Mouse (Mus musculus) midbrain, embryonic 11.5 days (tissue): Measurements from ENCODE around the gene Ptcra. TPM values are rescaled to one million over a fixed set of nuclear protein-coding genes. Genes with fewer than 3 reads are reported as not detected.
"Not testable (repeated sequence)": the region's sequence is repeated elsewhere in the genome, so short reads cannot be mapped to it uniquely, and the experiment has no call there.

Experiments
- ATAC-seq: fragments of 200-750 bp; cut with Nextera tagmentation; 2 replicates; pipeline ENCODE4 v1.8.0; 2017; ENCODE audit warnings: moderate TSS enrichment, moderate library complexity; ENCODE audit not compliant: low FRiP score
- DNase-seq: peaks from one replicate; pipeline ENCODE4 v3.0.0; 2015; ENCODE audit warnings: low spot score; ENCODE audit errors: missing footprints
- H3K27ac ChIP-seq: fragments of 300-500 bp; sonication (generic); 2 replicates; pipeline ENCODE4 v1.5.1; 2014; ENCODE audit warnings: low read depth, low read length
- H3K27me3 ChIP-seq: fragments of 300-500 bp; sonication (generic); 2 replicates; pipeline ENCODE4 v1.6.1; 2014; ENCODE audit warnings: mild to moderate bottlenecking, low read length, moderate library complexity, mixed read lengths; ENCODE audit not compliant: control insufficient read depth, insufficient read depth
- H3K36me3 ChIP-seq: fragments of 300-500 bp; sonication (generic); 2 replicates; pipeline ENCODE4 v1.6.1; 2014; ENCODE audit warnings: mild to moderate bottlenecking, low read length, moderate library complexity, mixed read lengths; ENCODE audit not compliant: control insufficient read depth, insufficient read depth
- H3K4me1 ChIP-seq: fragments of 300-500 bp; sonication (generic); 2 replicates; pipeline ENCODE4 v1.6.1; 2014; ENCODE audit warnings: low read length; ENCODE audit not compliant: control insufficient read depth, insufficient read depth
- H3K4me2 ChIP-seq: fragments of 300-500 bp; sonication (generic); 2 replicates; pipeline ENCODE4 v1.6.1; 2014; ENCODE audit warnings: mild to moderate bottlenecking, moderate library complexity
- H3K4me3 ChIP-seq: fragments of 300-500 bp; sonication (generic); 2 replicates; pipeline ENCODE4 v1.5.1; 2014; ENCODE audit warnings: low read depth, low read length
- H3K9ac ChIP-seq: fragments of 300-500 bp; sonication (generic); 2 replicates; pipeline ENCODE4 v1.6.1; 2014; ENCODE audit warnings: low read length
- H3K9me3 ChIP-seq: fragments of 300-500 bp; sonication (generic); 2 replicates; pipeline ENCODE4 v1.6.1; 2016; ENCODE audit warnings: low read length; ENCODE audit not compliant: control insufficient read depth
- WGBS: fragments of 180-500 bp; shearing (Covaris S2); extraction: QIAGEN DNeasy Blood & Tissue Kit; methylation state at CpG from one replicate; pipeline ENCODE4 v1.1.7; 2014; 5-methylcytosine and 5-hydroxymethylcytosine counted together
- polyA plus RNA-seq: library from polyadenylated mRNA; unstranded; fragments of >200 nt; fragmentation: Nextera tagmentation; extraction: Ambion mirVana; gene quantifications from 2 replicates; pipeline ENCODE4 v1.2.1, GENCODE M21; 2014

The Ptcra gene
- polyA plus RNA-seq, 1 experiment from 2014 or later: 0.48 TPM

- no peaks in the 10 kb centered on the region for H3K9me3 ChIP-seq
- H3K36me3 ChIP-seq: peaks cover 25% of the 10 kb centered on the region
- H3K9ac ChIP-seq: peak overlapping the region; percentile 81
- H3K27ac ChIP-seq: no peak overlapping the region
- peaks cover 12% of the 10 kb centered on the region for H3K4me1 ChIP-seq
- ATAC-seq (0 out of 2 replicates have a peak, but pooled peaks have one; percentile 20), DNase-seq (peak; percentile 90)
- H3K4me3 ChIP-seq: peak overlapping the region; percentile 84
- WGBS: 12% methylated on average over 19 of the region's 20 CpGs
- H3K27me3 ChIP-seq: no peaks in the 10 kb centered on the region
- H3K4me2 ChIP-seq: peak overlapping the region; percentile 76
These were observed 10.0 kb upstream of the Ptcra start for GRCm38 (mm10) chr17:46773278-46774130.

- Histone ChIP-seq H3K27ac (0 out of 2 replicates have a peak within 1 kb of the TSS, but pooled peaks have one; percentile 55), H3K27me3 (no peaks in the 10 kb centered on the region), H3K4me3 (peak within 1 kb of the TSS; percentile 84), H3K9ac (peak within 1 kb of the TSS; percentile 81), H3K9me3 (no peaks in the 10 kb centered on the region), H3K4me2 (peak within 1 kb of the TSS; percentile 76), H3K36me3 (peaks cover 18% of the 10 kb centered on the region), H3K4me1 (peaks cover 12% of the 10 kb centered on the region)
- ATAC-seq: peak; percentile 91
- DNase-seq: peak; percentile 98
- under 1% methylated on average over 50 of the region's 50 CpGs for WGBS
These were observed 9.1 kb upstream of the Ptcra start, which contains the start of gene 2310039H08Rik for GRCm38 (mm10) chr17:46772404-46773277. 2310039H08Rik (plus strand) TSS chr17:46772635.

DNA sequence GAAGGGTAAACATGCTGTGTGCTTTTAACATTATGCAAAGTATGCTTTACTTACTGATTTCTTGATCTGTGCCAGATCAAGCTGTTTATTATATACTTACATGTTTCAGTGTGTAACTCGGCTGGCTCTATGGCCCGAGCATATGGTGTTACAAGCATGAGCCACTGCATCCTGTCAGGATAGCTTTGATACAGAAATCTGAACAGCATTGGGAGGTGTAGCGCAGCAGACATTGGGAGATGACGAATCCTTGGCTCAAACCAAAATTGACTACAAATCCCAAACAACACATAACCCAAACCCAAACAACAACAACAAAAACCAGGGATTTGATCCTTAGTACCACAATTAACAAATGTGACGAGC, 8.5 kb upstream of the Ptcra start:
- no peak for DNase-seq
- ATAC-seq: 0 out of 2 replicates have a peak, but pooled peaks have one; percentile 4

DNA sequence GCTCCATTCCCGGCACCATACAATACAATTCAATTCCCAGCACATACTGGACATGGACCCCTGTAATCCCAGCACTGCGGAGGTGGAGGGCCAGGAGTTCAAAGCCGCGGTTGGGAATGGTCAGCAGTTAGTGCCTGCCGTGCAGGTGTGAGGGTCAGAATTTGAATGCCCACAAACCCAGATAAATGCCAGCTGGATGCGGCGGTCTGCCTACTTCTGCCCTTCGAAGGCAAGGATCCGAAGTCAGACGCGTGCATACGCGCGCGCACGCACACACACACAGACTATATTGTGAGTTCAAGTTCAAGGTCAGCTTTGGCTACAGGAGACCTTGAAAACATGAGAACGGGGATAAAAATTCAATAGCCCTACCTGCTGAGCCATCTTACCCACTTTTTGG, 8.1 kb upstream of the Ptcra start:
- H3K4me3 ChIP-seq: peak overlapping the region; percentile 84
- peaks cover 12% of the 10 kb centered on the region for H3K4me1 ChIP-seq
- H3K4me2 ChIP-seq: peak overlapping the region; percentile 76
- H3K9me3 ChIP-seq: no peaks in the 10 kb centered on the region
- ATAC-seq (no peak), DNase-seq (no peak)
- H3K27me3 ChIP-seq: no peaks in the 10 kb centered on the region
- peak overlapping the region; percentile 81 for H3K9ac ChIP-seq
- WGBS: 70% methylated on average over 17 of the region's 17 CpGs
- H3K36me3 ChIP-seq: peaks cover 13% of the 10 kb centered on the region
- no peak overlapping the region for H3K27ac ChIP-seq

More for the DNA sequence above, 8.5 kb upstream of the Ptcra start:
- Histone ChIP-seq H3K9me3 (no peaks in the 10 kb centered on the region), H3K27ac (0 out of 2 replicates have a peak overlapping the region, but pooled peaks have one; percentile 14), H3K4me3 (peak overlapping the region; percentile 84), H3K4me1 (peaks cover 12% of the 10 kb centered on the region), H3K36me3 (peaks cover 13% of the 10 kb centered on the region), H3K27me3 (no peaks in the 10 kb centered on the region), H3K9ac (peak overlapping the region; percentile 81), H3K4me2 (peak overlapping the region; percentile 76)
- 9% methylated on average over 5 of the region's 5 CpGs for WGBS

DNA sequence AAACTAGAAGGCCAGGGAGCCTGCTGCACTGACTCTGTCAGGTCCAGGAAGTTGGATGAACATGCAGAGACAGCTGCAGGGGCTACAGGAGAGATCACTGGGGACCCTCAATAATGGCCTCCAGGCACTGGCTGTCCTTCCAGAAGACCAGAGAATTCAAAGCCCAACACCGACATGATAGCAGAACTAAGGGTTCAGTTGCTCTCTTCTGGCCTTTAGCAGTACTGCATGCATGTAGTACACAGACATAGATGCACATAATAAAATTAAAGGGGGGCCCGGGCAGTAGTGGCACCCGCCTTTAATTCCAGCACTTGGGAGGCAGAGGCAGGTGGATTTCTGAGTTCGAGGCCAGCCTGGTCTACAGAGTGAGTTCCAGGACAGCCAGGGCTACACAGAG, 7.5 kb upstream of the Ptcra start:
- WGBS: 76% methylated on average over 4 of the region's 4 CpGs
- DNase-seq: no peak
- Histone ChIP-seq H3K36me3 (peaks cover 10% of the 10 kb centered on the region), H3K9ac (no peak overlapping the region), H3K27ac (no peak overlapping the region), H3K4me2 (no peak overlapping the region), H3K27me3 (no peaks in the 10 kb centered on the region), H3K9me3 (no peaks in the 10 kb centered on the region), H3K4me1 (peaks cover 12% of the 10 kb centered on the region), H3K4me3 (no peak overlapping the region)
- ATAC-seq: no peak

GRCm38 (mm10) chr17:46770546-46770945, 7.0 kb upstream of the Ptcra start:
- Histone ChIP-seq H3K4me3 (no peak overlapping the region), H3K27me3 (no peaks in the 10 kb centered on the region), H3K9ac (no peak overlapping the region), H3K4me2 (no peak overlapping the region), H3K27ac (no peak overlapping the region), H3K36me3 (peaks cover 6% of the 10 kb centered on the region; the same call in 1 of the 2 replicates), H3K4me1 (peaks cover 12% of the 10 kb centered on the region), H3K9me3 (no peaks in the 10 kb centered on the region)
- ATAC-seq: no peak
- WGBS: 93% methylated on average over 11 of the region's 11 CpGs
- peak; percentile 57 for DNase-seq

GRCm38 (mm10) chr17:46767868-46768267, 4.4 kb upstream of the Ptcra start:
- Histone ChIP-seq H3K27me3 (no peaks in the 10 kb centered on the region), H3K4me3 (no peak overlapping the region), H3K36me3 (no peaks in the 10 kb centered on the region), H3K4me1 (peaks cover 5% of the 10 kb centered on the region; the same call in 1 of the 2 replicates), H3K9me3 (no peaks in the 10 kb centered on the region), H3K4me2 (no peak overlapping the region), H3K27ac (no peak overlapping the region), H3K9ac (no peak overlapping the region; the same call in 1 of the 2 replicates)
- 58% methylated on average over 8 of the region's 8 CpGs for WGBS
- DNase-seq (no peak), ATAC-seq (no peak)

GRCm38 (mm10) chr17:46764916-46765315, 1.4 kb upstream of the Ptcra start:
- not testable (repeated sequence) for H3K27me3 ChIP-seq, H3K36me3 ChIP-seq, H3K9ac ChIP-seq, H3K27ac ChIP-seq, ATAC-seq, H3K4me3 ChIP-seq, H3K9me3 ChIP-seq, H3K4me1 ChIP-seq, H3K4me2 ChIP-seq
- peak; percentile 41 for DNase-seq
- WGBS: 70% methylated on average over 8 of the region's 9 CpGs
